Mouse (Mus musculus) limb, embryonic 12.5 days (tissue): ENCODE measurements at regions not wholly inside any gene's neighbourhood (a gene's known extent, or its start where the extent isn't known, plus 50 kb on each side); places are given as distances from the start of the nearest gene placed in this dataset.

ENCODE experiments used
- ATAC-seq: fragments of 200-750 bp; cut with Nextera tagmentation; 2 replicates; pipeline ENCODE4 v1.8.0; 2017; ENCODE audit warnings: low read depth, moderate TSS enrichment; ENCODE audit not compliant: insufficient number of reproducible peaks, insufficient read depth, low FRiP score, low TSS enrichment
- H3K27ac ChIP-seq: fragments of 300-500 bp; sonication (generic); 2 replicates; pipeline ENCODE4 v1.5.1; 2016; ENCODE audit warnings: mild to moderate bottlenecking, moderate library complexity
- H3K27me3 ChIP-seq: fragments of 300-500 bp; sonication (generic); 2 replicates; pipeline ENCODE4 v1.6.1; 2016; ENCODE audit warnings: mild to moderate bottlenecking, moderate library complexity
- H3K36me3 ChIP-seq: fragments of 300-500 bp; sonication (generic); 2 replicates; pipeline ENCODE4 v1.6.1; 2016; ENCODE audit warnings: mild to moderate bottlenecking, moderate library complexity
- H3K4me1 ChIP-seq: fragments of 300-500 bp; sonication (generic); replicated peaks from 2 replicates; pipeline ENCODE4 v1.6.1; 2016
- H3K4me2 ChIP-seq: fragments of 300-500 bp; sonication (generic); 2 replicates; pipeline ENCODE4 v1.6.1; 2016; ENCODE audit warnings: mild to moderate bottlenecking, moderate library complexity
- H3K4me3 ChIP-seq: fragments of 300-500 bp; sonication (generic); replicated peaks from 2 replicates; pipeline ENCODE4 v1.5.1; 2016; ENCODE audit warnings: mild to moderate bottlenecking
- H3K9ac ChIP-seq: fragments of 300-500 bp; sonication (generic); replicated peaks from 2 replicates; pipeline ENCODE4 v1.6.1; 2016; ENCODE audit warnings: mild to moderate bottlenecking, moderate library complexity
- H3K9me3 ChIP-seq: fragments of 300-500 bp; sonication (generic); 2 replicates; pipeline ENCODE4 v1.6.1; 2016; ENCODE audit warnings: mild to moderate bottlenecking, moderate library complexity
- WGBS: fragments of 180-500 bp; shearing (Covaris S2); methylation state at CpG from one replicate; pipeline ENCODE4 v1.1.7; 2016; 5-methylcytosine and 5-hydroxymethylcytosine counted together

DNA sequence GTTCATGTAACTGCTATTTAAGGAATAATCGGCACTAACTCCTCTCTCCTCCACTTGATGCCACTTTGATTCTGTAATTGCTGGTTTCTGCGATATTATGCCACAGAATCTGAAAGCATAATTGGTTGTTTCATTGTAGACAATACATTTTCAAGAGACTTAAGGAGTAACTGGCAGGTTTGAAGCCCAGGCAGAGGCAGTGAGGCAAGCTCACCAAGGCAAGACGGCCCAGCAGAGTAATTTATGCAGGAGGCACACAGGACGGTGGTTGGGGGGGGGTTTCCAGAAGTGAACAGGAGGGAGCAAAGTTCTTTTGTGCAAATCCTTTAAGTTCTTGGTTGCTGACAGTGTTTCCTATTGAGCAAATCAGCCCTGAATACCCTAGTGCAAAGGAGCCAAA, 249.6 kb downstream of the Drd1 start:
- no peak overlapping the region for H3K27ac ChIP-seq
- H3K4me3 ChIP-seq = no peak overlapping the region
- H3K36me3 ChIP-seq = no peaks in the 10 kb centered on the region
- ATAC-seq = no peak
- no peaks in the 10 kb centered on the region for H3K9me3 ChIP-seq
- WGBS = 66% methylated on average over 4 of the region's 4 CpGs
- peaks cover 97% of the 10 kb centered on the region for H3K27me3 ChIP-seq
- H3K9ac ChIP-seq = no peak overlapping the region
- no peak overlapping the region for H3K4me2 ChIP-seq
- H3K4me1 ChIP-seq = peaks cover 20% of the 10 kb centered on the region

DNA sequence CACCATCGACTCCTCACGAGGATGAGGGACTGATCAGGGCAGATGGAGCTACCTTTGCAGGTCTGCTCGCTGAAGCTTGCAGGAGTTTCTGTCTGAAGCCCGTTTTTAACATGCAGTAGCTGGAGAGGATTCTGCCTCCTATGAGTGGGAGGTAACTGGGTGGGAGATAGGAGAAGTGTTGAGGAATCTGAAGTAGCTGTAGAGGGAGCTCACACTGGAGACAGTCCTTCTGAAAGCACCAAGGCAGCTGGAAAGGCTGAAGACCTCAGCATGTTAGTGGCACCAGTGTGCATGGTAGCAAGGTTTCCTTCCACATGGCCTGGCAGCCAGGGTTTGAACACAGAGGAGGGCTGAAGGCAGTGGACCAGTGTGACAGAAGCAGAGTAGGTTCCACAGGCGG, 254.5 kb downstream of the Drd1 start:
- no peak overlapping the region for H3K4me3 ChIP-seq
- ATAC-seq = no peak
- peaks cover 87% of the 10 kb centered on the region for H3K27me3 ChIP-seq
- peaks cover 2% of the 10 kb centered on the region; the same call in 1 of the 2 replicates for H3K4me1 ChIP-seq
- no peak overlapping the region for H3K4me2 ChIP-seq
- no peaks in the 10 kb centered on the region for H3K36me3 ChIP-seq
- no peak overlapping the region for H3K9ac ChIP-seq
- H3K27ac ChIP-seq = no peak overlapping the region
- WGBS = 87% methylated on average over 5 of the region's 5 CpGs
- no peaks in the 10 kb centered on the region for H3K9me3 ChIP-seq

DNA sequence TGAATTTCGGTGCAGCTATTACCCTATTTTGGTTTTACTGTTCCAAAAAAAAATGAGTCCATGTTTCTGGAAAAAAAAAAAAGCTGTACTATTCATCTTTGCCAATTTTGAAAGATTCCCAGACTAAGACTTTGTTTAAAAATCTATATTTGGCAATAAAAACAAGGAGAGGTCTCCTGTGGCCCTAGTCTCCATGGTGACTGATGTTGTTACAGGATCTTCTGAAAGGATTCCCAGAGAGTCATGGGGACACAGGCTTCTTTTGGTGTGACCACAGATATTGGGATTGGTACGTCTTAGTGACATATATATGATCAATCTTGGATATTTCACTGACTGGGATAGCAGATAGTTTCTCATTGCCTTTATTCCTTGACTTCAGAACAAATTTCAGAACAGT, 266.7 kb downstream of the Drd1 start:
- Histone ChIP-seq H3K36me3 (no peaks in the 10 kb centered on the region), H3K4me1 (no peaks in the 10 kb centered on the region), H3K27me3 (peaks cover 39% of the 10 kb centered on the region), H3K4me3 (no peak overlapping the region), H3K9ac (no peak overlapping the region), H3K4me2 (no peak overlapping the region), H3K9me3 (peaks cover 4% of the 10 kb centered on the region; the same call in 1 of the 2 replicates), H3K27ac (no peak overlapping the region)
- 89% methylated on average over 2 of the region's 2 CpGs for WGBS
- ATAC-seq = no peak

DNA sequence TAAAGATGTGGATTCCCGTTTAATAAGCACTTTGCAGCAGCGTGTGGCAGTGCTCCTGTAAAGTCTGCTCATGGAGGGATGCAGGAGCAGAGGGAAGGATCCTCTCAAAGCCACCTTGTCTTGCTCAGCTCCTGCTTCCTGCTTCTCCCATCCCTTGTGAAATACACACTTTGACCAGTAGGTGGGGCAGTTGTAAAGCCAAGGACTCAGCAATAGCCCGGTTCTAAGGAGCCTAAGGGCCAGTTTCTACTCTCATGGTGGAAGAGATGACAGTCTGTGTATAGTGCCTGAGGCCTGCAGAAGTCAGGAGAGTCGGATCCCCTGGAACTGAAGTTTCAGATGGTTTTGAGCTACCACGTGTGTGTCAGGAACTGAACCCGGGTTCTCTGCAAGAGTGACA, 272.0 kb downstream of the Drd1 start:
- H3K4me1 ChIP-seq = no peaks in the 10 kb centered on the region
- peaks cover 65% of the 10 kb centered on the region for H3K27me3 ChIP-seq
- 22% methylated on average over 6 of the region's 6 CpGs for WGBS
- ATAC-seq = no peak
- H3K9ac ChIP-seq = no peak overlapping the region
- H3K4me3 ChIP-seq = no peak overlapping the region
- H3K9me3 ChIP-seq = no peaks in the 10 kb centered on the region
- no peaks in the 10 kb centered on the region for H3K36me3 ChIP-seq
- no peak overlapping the region for H3K4me2 ChIP-seq
- H3K27ac ChIP-seq = no peak overlapping the region

DNA sequence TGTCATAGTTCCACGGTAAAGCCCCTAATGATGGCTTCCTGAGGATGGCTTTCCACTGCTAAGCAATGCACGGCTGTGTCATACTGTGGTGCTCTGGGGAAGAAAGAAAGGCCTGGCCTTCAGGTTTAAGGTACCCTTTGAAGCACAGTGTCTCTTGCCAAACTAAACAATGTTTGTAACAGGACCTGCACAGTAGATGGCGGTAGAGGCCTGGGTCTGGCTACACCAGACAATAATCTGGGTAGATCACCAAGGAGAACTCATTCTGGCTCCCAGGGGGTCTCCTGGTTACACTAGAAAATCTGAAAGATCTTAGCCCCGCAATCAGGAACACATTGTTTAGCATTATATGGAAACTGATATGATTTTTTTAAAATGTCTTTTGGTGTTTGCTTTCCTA, 276.4 kb downstream of the Drd1 start:
- ATAC-seq = no peak

DNA sequence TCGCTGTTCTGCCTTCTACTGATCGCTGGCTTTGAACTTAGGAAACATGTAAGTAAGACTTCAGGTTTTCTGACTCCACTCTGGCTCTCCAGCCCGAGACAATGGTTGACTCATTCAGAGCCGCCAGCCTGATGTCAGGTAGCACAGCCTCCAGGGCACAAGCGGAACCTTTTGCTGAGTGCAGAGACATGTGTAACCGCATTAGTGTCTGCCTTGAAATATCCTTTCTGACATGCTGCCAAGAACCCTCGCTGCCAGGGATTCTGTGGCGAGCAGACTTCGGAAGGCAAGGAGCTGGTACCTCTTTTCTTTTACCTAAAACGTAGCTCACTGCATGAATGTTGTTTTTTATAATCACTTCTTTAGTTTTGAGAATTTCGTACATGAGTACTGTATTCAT, 279.1 kb downstream of the Drd1 start:
- no peak overlapping the region for H3K9ac ChIP-seq
- no peak overlapping the region for H3K4me3 ChIP-seq
- no peaks in the 10 kb centered on the region for H3K36me3 ChIP-seq
- no peak for ATAC-seq
- H3K27ac ChIP-seq = no peak overlapping the region
- WGBS = 83% methylated on average over 11 of the region's 11 CpGs
- no peak overlapping the region for H3K4me2 ChIP-seq
- peaks cover 35% of the 10 kb centered on the region for H3K27me3 ChIP-seq
- H3K4me1 ChIP-seq = no peaks in the 10 kb centered on the region
- H3K9me3 ChIP-seq = no peaks in the 10 kb centered on the region

More for the DNA sequence above, 276.4 kb downstream of the Drd1 start:
- WGBS = 47% methylated on average over 4 of the region's 4 CpGs
- Histone ChIP-seq H3K27me3 (peaks cover 60% of the 10 kb centered on the region), H3K4me3 (no peak overlapping the region), H3K36me3 (no peaks in the 10 kb centered on the region), H3K9ac (no peak overlapping the region), H3K4me2 (no peak overlapping the region), H3K9me3 (no peaks in the 10 kb centered on the region), H3K27ac (no peak overlapping the region), H3K4me1 (no peaks in the 10 kb centered on the region)

DNA sequence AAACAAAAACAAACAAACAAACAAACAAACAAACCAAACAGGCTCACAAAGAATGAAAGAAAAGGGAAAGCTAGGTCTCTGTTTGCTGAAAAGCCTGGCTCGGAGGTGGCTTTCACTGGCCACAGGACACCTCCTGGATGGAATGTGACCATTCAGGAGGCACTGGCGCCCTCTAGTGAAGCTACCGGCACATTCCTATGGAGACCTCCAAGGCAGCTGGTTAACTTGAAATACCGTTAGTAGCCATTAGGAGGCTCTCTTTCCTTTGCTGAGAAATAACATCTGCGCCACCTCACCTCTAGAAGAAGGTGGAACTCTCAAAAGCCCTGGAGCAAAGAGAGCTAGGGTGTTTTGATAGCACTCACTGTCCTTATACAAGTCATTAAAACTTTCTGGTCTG, 279.8 kb downstream of the Drd1 start:
- H3K27ac ChIP-seq = no peak overlapping the region
- H3K4me1 ChIP-seq = no peaks in the 10 kb centered on the region
- no peaks in the 10 kb centered on the region for H3K36me3 ChIP-seq
- H3K9me3 ChIP-seq = no peaks in the 10 kb centered on the region
- no peak overlapping the region for H3K4me2 ChIP-seq
- no peak overlapping the region for H3K9ac ChIP-seq
- peaks cover 28% of the 10 kb centered on the region for H3K27me3 ChIP-seq
- no peak overlapping the region for H3K4me3 ChIP-seq
- no peak for ATAC-seq
- WGBS = 29% methylated on average over 5 of the region's 5 CpGs

DNA sequence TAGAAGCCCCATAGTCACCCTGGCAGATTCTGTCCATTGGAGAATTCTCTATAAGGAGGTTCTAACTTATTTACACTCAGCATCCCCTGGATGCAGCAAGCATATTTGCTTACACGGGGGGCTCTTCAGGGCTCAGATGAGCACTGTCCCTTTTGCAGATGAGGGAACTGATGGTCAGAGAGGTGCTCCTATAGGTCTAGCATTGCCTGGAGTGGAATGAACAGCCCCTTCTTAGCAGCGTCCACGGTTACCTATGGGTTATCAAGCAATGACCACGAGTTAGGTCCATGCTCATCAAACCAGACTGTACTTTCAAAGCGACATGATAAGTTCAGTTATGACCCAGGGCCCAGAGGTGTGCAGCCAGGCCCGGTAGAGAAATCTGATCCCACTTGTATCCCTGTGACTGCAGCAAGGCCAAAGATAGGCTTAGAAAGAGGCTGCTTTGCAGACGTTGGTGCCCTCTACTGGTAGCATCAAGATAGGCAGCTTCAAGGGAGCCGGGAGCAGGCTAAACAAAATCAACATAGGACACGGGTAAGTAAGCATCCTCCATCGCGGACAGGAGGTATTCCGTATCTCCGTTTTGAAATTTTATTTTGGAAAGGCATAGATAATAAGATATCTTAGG, 290.8 kb downstream of the Drd1 start:
- peaks cover 13% of the 10 kb centered on the region for H3K27me3 ChIP-seq
- no peak overlapping the region for H3K27ac ChIP-seq
- peaks cover 4% of the 10 kb centered on the region; the same call in 1 of the 2 replicates for H3K4me1 ChIP-seq
- 24% methylated on average over 13 of the region's 13 CpGs for WGBS
- no peak for ATAC-seq
- H3K9ac ChIP-seq = no peak overlapping the region
- no peak overlapping the region for H3K4me2 ChIP-seq
- no peak overlapping the region for H3K4me3 ChIP-seq
- no peaks in the 10 kb centered on the region for H3K9me3 ChIP-seq
- H3K36me3 ChIP-seq = no peaks in the 10 kb centered on the region

DNA sequence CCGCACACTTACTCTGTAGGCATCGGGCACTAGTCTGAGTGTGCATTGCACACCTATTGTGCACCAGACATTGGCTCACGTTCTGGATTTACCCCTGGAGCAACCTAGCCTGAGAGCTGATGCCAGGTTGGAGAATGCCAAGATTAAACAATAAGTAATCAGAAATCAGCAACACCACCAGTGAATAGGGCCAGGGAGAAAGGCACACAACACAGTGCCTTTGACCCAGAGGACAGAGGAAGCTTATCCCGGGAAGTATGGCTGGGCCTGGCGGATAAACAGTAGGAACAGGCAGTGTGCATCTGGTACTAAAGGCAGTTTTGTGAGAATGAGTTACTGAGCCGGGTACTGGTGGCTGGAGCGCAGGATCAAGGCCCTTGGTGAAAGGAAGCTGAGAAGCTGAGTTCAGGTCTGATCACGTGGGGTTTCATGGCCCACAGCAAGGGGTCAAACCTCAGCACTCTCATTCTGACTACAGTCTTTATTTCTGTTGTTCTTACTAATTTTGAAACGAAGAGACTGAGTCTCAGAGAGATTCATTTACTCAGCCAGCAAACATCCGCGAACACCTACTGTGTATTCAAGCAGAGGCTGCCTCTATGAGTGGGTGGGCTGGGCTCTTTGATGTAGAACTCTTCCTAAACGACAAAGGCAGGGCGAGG, 284.8 kb upstream of the Msx2 start:
- Histone ChIP-seq H3K9ac (no peak overlapping the region), H3K4me3 (no peak overlapping the region), H3K36me3 (no peaks in the 10 kb centered on the region), H3K4me2 (no peak overlapping the region), H3K27ac (no peak overlapping the region), H3K27me3 (peaks cover 36% of the 10 kb centered on the region), H3K9me3 (no peaks in the 10 kb centered on the region), H3K4me1 (peaks cover 18% of the 10 kb centered on the region)
- ATAC-seq = no peak
- 64% methylated on average over 13 of the region's 13 CpGs for WGBS

DNA sequence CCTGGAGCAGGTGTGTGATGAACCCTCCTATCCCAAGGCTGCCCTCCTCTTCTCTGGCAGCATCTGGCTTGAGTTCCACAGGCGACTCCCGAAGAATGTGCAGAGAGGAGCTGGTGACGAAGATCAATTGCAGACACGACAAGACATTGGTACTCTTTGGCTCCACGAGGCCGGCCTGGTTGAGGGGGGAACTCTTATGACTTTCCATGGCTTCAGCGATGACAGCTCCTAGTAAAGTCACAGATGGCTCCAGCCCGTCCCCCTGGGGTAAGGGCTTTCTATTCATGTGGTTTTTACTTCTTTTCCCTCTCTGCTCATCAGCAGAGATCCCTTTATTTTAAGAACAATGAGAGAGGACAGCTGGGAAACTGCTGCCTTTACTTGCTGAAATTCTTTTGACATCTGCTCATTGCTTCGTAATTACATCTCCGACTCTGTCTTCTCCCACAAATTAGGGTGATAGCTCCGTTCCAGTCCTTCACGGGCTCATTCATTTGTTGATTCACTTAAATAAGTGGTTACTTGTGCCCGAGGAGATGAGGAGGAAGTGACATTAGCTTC, 284.2 kb upstream of the Msx2 start:
- Histone ChIP-seq H3K9ac (no peak overlapping the region), H3K27me3 (peaks cover 42% of the 10 kb centered on the region), H3K4me1 (peaks cover 18% of the 10 kb centered on the region), H3K4me2 (no peak overlapping the region), H3K27ac (no peak overlapping the region), H3K36me3 (no peaks in the 10 kb centered on the region), H3K4me3 (no peak overlapping the region), H3K9me3 (no peaks in the 10 kb centered on the region)
- ATAC-seq = no peak
- 40% methylated on average over 13 of the region's 13 CpGs for WGBS

DNA sequence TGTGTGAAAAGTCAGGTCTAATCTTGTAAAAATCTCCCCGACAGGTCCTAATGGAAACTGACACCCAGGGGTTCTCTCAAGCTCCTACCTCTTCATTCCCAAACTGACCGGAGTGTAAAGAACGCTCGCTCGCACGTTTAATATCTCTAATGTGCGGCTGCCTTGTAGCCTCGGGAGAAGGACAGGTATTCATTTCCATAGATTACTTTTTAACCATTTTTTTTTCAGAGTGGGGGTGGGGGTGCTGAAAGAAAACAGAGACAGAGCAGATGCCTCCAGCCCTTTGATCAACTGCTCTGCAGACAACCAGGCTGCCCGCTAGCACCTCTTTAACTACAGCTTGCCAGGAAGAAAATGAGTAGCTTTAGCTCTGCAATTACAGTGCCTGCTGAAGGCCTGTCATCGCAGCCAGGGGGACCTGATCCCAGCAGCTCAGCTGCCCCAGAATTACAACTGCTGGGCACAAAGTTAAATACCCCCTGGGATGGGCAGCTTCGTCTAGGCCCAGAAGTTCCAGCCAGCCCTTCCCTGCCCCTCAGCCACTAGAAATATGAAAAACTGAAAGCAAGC, 282.3 kb upstream of the Msx2 start:
- WGBS = 12% methylated on average over 11 of the region's 11 CpGs
- no peak overlapping the region; the same call in 1 of the 2 replicates for H3K4me2 ChIP-seq
- H3K27ac ChIP-seq = no peak overlapping the region; the same call in 1 of the 2 replicates
- H3K9ac ChIP-seq = no peak overlapping the region
- H3K9me3 ChIP-seq = no peaks in the 10 kb centered on the region
- no peak for ATAC-seq
- H3K27me3 ChIP-seq = peaks cover 44% of the 10 kb centered on the region
- H3K4me3 ChIP-seq = no peak overlapping the region
- H3K36me3 ChIP-seq = no peaks in the 10 kb centered on the region
- H3K4me1 ChIP-seq = peaks cover 18% of the 10 kb centered on the region
